Mouse (Mus musculus) neural tube, embryonic 15.5 days (tissue): ENCODE results near the gene Sh2d5. TPM values are rescaled to one million over a fixed set of nuclear protein-coding genes. Genes with fewer than 3 reads are reported as not detected.

Experiments
- ATAC-seq: fragments of 200-750 bp; cut with Nextera tagmentation; 2 replicates; pipeline ENCODE4 v1.8.0; 2017; ENCODE audit warnings: mild to moderate bottlenecking, moderate TSS enrichment, moderate library complexity; ENCODE audit not compliant: low FRiP score
- H3K27ac ChIP-seq: fragments of 300-500 bp; sonication (generic); replicated peaks from 2 replicates; pipeline ENCODE4 v1.5.1; 2015; ENCODE audit warnings: mild to moderate bottlenecking, inconsistent platforms
- H3K27me3 ChIP-seq: fragments of 300-500 bp; sonication (generic); replicated peaks from 2 replicates; pipeline ENCODE4 v1.6.1; 2015; ENCODE audit warnings: inconsistent platforms
- H3K36me3 ChIP-seq: fragments of 300-500 bp; sonication (generic); 2 replicates; pipeline ENCODE4 v1.6.1; 2015; ENCODE audit warnings: inconsistent platforms
- H3K4me1 ChIP-seq: fragments of 300-500 bp; sonication (generic); 2 replicates; pipeline ENCODE4 v1.6.1; 2015; ENCODE audit warnings: inconsistent platforms
- H3K4me2 ChIP-seq: fragments of 300-500 bp; sonication (generic); 2 replicates; pipeline ENCODE4 v1.6.1; 2015; ENCODE audit warnings: inconsistent platforms, mild to moderate bottlenecking, moderate library complexity
- H3K4me3 ChIP-seq: fragments of 300-500 bp; sonication (generic); replicated peaks from 2 replicates; pipeline ENCODE4 v1.5.1; 2015; ENCODE audit warnings: mild to moderate bottlenecking, inconsistent platforms
- H3K9ac ChIP-seq: fragments of 300-500 bp; sonication (generic); replicated peaks from 2 replicates; pipeline ENCODE4 v1.6.1; 2015; ENCODE audit warnings: mild to moderate bottlenecking, inconsistent platforms
- H3K9me3 ChIP-seq: fragments of 300-500 bp; sonication (generic); replicated peaks from 2 replicates; pipeline ENCODE4 v1.6.1; 2016; ENCODE audit warnings: inconsistent platforms
- WGBS: fragments of 180-500 bp; shearing (Covaris S2); methylation state at CpG from one replicate; pipeline ENCODE4 v1.1.7; 2015; ENCODE audit warnings: mixed read lengths; 5-methylcytosine and 5-hydroxymethylcytosine counted together
- polyA plus RNA-seq: library from polyadenylated mRNA; unstranded; fragments of >200 nt; fragmentation: Nextera tagmentation; extraction: Ambion mirVana; gene quantifications from 2 replicates; pipeline ENCODE4 v1.2.1, GENCODE M21; 2015

Sh2d5 gene
- polyA plus RNA-seq, 1 experiment from 2014 or later, result 19.9 TPM

DNA sequence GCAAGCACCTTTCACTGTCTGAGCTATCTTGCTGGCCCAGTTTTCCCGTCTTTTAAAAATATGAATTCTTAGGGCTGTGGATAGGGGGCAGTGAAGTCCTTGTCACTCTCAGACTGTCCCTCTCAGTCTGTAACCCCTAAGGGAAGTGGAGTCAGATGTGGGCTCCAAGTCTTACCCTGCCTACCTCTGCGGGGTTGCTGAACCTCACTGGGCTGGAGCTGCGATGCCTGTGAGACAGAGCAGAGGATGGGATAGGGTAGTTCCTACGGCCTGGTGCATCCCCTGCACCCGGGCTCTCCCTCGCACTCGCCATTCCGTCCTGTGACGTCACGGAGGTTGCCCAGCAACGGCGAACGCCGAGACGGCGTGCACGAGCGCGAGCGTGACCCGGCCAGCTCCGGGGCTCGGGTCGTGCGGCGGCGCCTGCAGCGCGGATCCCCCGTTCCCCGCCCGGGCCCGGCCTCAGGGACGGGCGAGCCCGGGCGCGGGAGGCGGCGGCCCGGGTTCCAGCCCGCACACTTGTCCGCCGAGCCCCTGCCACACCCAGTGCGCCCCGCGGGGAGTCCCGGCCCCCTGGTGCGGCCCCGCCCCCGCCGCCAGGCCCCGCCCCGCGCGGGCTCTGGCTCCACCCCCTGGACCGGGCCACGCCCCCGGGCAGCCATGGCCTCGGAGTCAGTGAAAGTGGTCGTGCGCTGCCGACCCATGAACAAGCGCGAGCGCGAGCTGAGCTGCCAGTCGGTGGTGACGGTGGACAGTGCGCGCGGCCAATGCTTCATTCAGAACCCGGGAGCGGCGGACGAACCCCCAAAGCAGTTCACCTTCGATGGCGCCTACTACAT, 11.9 kb downstream of the Sh2d5 start:
- H3K4me2 ChIP-seq, result peak overlapping the region; percentile 69
- WGBS, result under 1% methylated on average over 78 of the region's 78 CpGs
- H3K27me3 ChIP-seq, result peaks cover 9% of the 10 kb centered on the region
- peaks cover 16% of the 10 kb centered on the region; the same call in 1 of the 2 replicates for H3K36me3 ChIP-seq
- H3K9me3 ChIP-seq, result no peaks in the 10 kb centered on the region
- peak overlapping the region; percentile 69 for H3K4me3 ChIP-seq
- peak; percentile 93 for ATAC-seq
- H3K27ac ChIP-seq, result peak overlapping the region; percentile 70
- H3K9ac ChIP-seq, result peak overlapping the region; percentile 42
- peaks cover 13% of the 10 kb centered on the region for H3K4me1 ChIP-seq

- H3K9ac ChIP-seq, result no peak overlapping the region
- WGBS, result 90% methylated on average over 10 of the region's 10 CpGs
- peaks cover 9% of the 10 kb centered on the region for H3K27me3 ChIP-seq
- H3K36me3 ChIP-seq, result no peaks in the 10 kb centered on the region
- H3K4me3 ChIP-seq, result no peak overlapping the region
- no peak overlapping the region for H3K4me2 ChIP-seq
- H3K27ac ChIP-seq, result no peak overlapping the region
- peaks cover 12% of the 10 kb centered on the region for H3K4me1 ChIP-seq
- H3K9me3 ChIP-seq, result no peaks in the 10 kb centered on the region
- ATAC-seq, result no peak
These were observed 17.7 kb downstream of the Sh2d5 start for GRCm38 (mm10) chr4:138267869-138268268.

DNA sequence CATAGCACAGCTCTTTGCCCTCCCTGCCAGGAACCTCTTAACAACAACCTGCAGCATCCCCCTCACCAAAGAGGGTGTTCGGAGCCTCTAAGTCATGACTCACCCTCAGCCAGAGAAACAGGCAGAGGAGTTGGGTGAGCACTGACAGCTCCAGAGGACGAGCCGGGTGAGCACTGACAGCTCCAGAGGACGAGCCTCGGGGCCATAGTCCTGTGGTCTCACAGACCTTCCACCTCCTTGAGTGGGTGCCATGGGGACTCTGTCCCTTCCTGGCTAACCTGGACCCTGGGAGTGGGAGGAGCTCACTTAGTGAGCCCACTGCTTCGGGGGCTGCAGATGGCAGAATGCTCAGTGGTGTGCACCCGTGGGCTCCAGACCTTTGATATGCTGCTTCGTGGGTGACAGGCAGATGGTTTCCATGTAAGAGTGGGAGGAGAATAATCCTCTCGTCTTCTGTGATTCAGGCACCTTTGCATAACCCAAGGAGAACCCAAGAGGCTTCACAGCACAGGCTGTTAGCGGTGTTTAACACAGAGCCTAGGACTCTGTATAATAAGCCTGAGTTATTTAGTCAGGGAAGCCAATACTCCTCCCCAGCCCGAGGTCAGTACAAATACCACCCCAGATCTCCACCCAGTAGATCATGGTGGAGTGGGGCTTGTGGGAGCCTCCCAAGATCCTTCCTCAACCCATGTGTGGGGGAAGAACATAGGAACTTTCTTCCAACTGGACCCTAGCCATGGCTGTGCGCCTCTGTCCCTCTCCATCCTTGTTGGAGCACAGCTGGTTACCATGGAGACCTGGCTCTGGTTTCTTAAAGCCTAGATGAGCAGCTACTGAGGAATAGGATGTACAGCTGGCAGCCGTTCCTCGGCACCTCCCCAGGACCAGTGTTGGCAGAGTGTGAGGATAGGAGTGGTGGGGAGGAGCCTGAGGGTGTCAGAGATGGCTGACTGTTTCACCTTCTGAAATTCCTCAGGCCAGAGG, 22.1 kb downstream of the Sh2d5 start:
- 66% methylated on average over 14 of the region's 14 CpGs for WGBS
- H3K4me1 ChIP-seq, result peaks cover 10% of the 10 kb centered on the region; the same call in 1 of the 2 replicates
- H3K4me3 ChIP-seq, result no peak overlapping the region
- H3K9me3 ChIP-seq, result no peaks in the 10 kb centered on the region
- H3K27me3 ChIP-seq, result no peaks in the 10 kb centered on the region
- H3K27ac ChIP-seq, result peak overlapping the region; percentile 19; the same call in 1 of the 2 replicates
- peak; percentile 66 for ATAC-seq
- no peak overlapping the region for H3K9ac ChIP-seq
- H3K36me3 ChIP-seq, result no peaks in the 10 kb centered on the region
- H3K4me2 ChIP-seq, result no peak overlapping the region

GRCm38 (mm10) chr4:138278346-138278745, 28.1 kb downstream of the Sh2d5 start:
- Histone ChIP-seq H3K27ac (no peak overlapping the region), H3K9me3 (no peaks in the 10 kb centered on the region), H3K36me3 (no peaks in the 10 kb centered on the region), H3K4me2 (no peak overlapping the region), H3K4me1 (no peaks in the 10 kb centered on the region), H3K9ac (no peak overlapping the region), H3K4me3 (no peak overlapping the region), H3K27me3 (no peaks in the 10 kb centered on the region)
- WGBS, result 69% methylated on average over 7 of the region's 7 CpGs
- ATAC-seq, result no peak

GRCm38 (mm10) chr4:138282834-138283233, 32.6 kb downstream of the Sh2d5 start:
- Histone ChIP-seq H3K4me2 (no peak overlapping the region), H3K36me3 (no peaks in the 10 kb centered on the region), H3K4me1 (peaks cover 4% of the 10 kb centered on the region; the same call in 1 of the 2 replicates), H3K9me3 (no peaks in the 10 kb centered on the region), H3K27ac (no peak overlapping the region), H3K27me3 (no peaks in the 10 kb centered on the region), H3K4me3 (no peak overlapping the region), H3K9ac (no peak overlapping the region)
- peak; percentile 58; the same call in 1 of the 2 replicates for ATAC-seq
- 25% methylated on average over 4 of the region's 4 CpGs for WGBS

DNA sequence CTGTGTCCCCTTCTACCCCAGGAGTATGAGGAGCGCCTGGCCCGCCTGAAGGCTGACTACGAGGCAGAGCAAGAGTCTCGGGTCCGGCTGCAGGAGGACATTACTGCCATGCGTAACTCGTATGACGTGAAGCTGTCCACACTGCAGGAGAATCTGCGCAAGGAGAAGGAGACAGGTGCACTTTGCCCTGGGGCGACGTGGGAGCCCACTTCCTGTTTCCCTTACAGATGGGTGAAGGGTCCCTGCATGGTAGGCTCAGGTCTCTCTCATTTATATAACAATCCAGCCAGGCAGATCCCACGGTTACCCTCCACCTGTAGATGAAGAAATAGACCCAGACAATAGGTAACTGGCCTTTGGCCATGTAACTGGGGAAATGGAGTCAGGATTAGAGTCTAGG, 36.2 kb downstream of the Sh2d5 start:
- Histone ChIP-seq H3K27ac (no peak overlapping the region), H3K4me3 (no peak overlapping the region), H3K4me1 (peaks cover 4% of the 10 kb centered on the region; the same call in 1 of the 2 replicates), H3K4me2 (no peak overlapping the region), H3K36me3 (no peaks in the 10 kb centered on the region), H3K9ac (no peak overlapping the region), H3K27me3 (no peaks in the 10 kb centered on the region), H3K9me3 (no peaks in the 10 kb centered on the region)
- no peak for ATAC-seq
- 93% methylated on average over 12 of the region's 12 CpGs for WGBS

DNA sequence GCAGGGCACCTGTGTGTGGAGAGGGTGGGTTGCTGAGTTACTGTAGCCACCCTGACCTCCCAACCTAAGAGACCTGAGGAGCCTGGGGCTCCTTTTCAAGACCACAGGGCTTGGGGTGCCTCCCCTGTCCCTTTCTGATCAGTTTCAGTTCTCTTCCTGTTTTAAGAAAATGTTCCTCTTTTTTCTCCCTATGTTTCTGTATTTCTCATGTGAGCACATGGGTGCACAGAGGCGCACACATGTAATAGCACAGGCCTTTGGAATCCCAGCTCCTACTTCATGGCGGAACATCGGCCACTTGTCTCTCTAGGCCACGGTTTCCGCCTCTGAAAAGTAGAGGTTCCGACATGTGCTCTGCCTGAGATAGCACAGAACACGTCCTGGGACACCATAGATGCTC, 38.5 kb downstream of the Sh2d5 start:
- H3K9me3 ChIP-seq, result no peaks in the 10 kb centered on the region
- no peak overlapping the region for H3K4me3 ChIP-seq
- no peaks in the 10 kb centered on the region for H3K36me3 ChIP-seq
- peaks cover 10% of the 10 kb centered on the region for H3K4me1 ChIP-seq
- no peak for ATAC-seq
- no peak overlapping the region for H3K4me2 ChIP-seq
- WGBS, result 89% methylated on average over 7 of the region's 7 CpGs
- no peaks in the 10 kb centered on the region for H3K27me3 ChIP-seq
- H3K27ac ChIP-seq, result no peak overlapping the region
- no peak overlapping the region for H3K9ac ChIP-seq

DNA sequence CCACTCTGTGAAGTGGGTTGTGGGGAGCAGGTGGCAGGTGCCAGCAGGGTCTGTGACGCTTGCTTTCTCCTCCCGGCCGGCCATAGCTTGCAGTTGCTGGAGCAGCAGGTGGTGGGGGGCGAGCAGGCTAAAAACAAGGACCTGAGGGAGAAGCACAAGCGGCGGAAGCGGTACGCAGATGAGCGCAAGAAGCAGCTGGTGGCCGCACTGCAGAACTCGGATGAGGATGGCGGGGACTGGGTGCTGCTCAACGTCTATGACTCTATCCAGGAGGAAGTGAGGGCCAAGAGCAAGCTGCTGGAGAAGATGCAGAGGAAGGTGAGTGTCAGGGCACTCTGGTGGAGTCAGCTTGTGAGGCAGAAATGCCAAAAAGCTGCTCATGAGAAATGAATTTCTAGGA, 41.8 kb downstream of the Sh2d5 start:
- 91% methylated on average over 13 of the region's 13 CpGs for WGBS
- peak overlapping the region; percentile 45; the same call in 1 of the 2 replicates for H3K27ac ChIP-seq
- no peak for ATAC-seq

DNA sequence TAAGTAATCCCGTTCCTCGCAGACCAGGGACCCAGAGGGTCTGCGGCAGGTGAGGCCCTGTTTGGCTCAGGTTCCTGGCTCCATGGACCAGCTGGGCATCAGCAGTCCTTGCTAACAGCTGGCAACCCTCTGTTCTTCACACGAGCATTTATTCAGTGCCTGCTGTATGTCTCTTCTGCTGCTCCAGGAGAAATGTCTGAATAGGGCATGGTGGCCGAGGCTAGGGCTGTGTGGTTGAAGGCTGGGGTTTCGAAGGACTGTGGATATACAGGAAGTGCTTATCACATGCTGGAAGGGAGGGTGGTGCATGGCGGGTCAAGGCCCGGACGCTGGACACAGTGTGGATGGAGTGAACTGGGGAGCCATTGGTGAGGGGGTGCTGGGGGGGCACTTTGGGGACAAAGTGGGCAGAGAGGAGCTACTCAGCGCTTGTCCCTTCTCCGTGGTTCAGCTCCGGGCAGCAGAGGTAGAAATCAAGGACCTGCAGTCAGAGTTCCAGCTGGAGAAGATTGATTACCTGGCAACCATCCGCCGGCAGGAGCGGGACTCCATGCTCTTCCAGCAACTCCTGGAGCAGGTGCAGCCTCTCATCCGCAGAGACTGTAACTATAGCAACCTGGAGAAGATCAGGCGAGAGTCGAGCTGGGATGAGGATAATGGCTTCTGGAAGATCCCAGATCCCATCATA, 43.2 kb downstream of the Sh2d5 start:
- Histone ChIP-seq H3K27ac (peak overlapping the region; percentile 83), H3K27me3 (no peaks in the 10 kb centered on the region), H3K4me3 (no peak overlapping the region), H3K4me1 (peaks cover 9% of the 10 kb centered on the region), H3K9ac (no peak overlapping the region), H3K36me3 (no peaks in the 10 kb centered on the region), H3K4me2 (peak overlapping the region; percentile 26; the same call in 1 of the 2 replicates), H3K9me3 (no peaks in the 10 kb centered on the region)
- ATAC-seq, result peak; percentile 89
- WGBS, result 51% methylated on average over 18 of the region's 18 CpGs

More for the DNA sequence above, 41.8 kb downstream of the Sh2d5 start:
- H3K4me3 ChIP-seq, result no peak overlapping the region
- no peaks in the 10 kb centered on the region for H3K36me3 ChIP-seq
- no peak overlapping the region for H3K9ac ChIP-seq
- no peaks in the 10 kb centered on the region for H3K9me3 ChIP-seq
- no peak overlapping the region for H3K4me2 ChIP-seq
- H3K27me3 ChIP-seq, result no peaks in the 10 kb centered on the region
- H3K4me1 ChIP-seq, result peaks cover 11% of the 10 kb centered on the region

GRCm38 (mm10) chr4:138293949-138294550, 43.8 kb downstream of the Sh2d5 start:
- Histone ChIP-seq H3K27me3 (no peaks in the 10 kb centered on the region), H3K9ac (no peak overlapping the region), H3K36me3 (no peaks in the 10 kb centered on the region), H3K9me3 (no peaks in the 10 kb centered on the region), H3K4me3 (no peak overlapping the region), H3K27ac (peak overlapping the region; percentile 83), H3K4me1 (peaks cover 9% of the 10 kb centered on the region), H3K4me2 (peak overlapping the region; percentile 26; the same call in 1 of the 2 replicates)
- 61% methylated on average over 10 of the region's 14 CpGs for WGBS
- ATAC-seq, result peak; percentile 68
